Mouse (Mus musculus): ENCODE data around the gene Ugt1a2. TPM values are rescaled to one million over a fixed set of nuclear protein-coding genes. Genes with fewer than 3 reads are reported as not detected.
"Not testable (repeated sequence)": the region's sequence is repeated elsewhere in the genome, so short reads cannot be mapped to it uniquely, and the experiment has no call there.

Gene Ugt1a2
- polyA plus RNA-seq, 1 experiment from 2014 or later: not detected

- no peak overlapping the region for H3K27ac ChIP-seq (replicated peaks)
- H3K27me3 ChIP-seq (ENCODE audit: low read depth, poor library complexity, severe bottlenecking): no peaks in the 10 kb centered on the region
- no peak for DNase-seq (ENCODE audit: low spot score)
- no peaks in the 10 kb centered on the region for H3K36me3 ChIP-seq
- 57% methylated on average over 2 of the region's 2 CpGs for WGBS
- H3K4me1 ChIP-seq: no peaks in the 10 kb centered on the region
- H3K4me3 ChIP-seq: no peak overlapping the region
- peaks cover 21% of the 10 kb centered on the region for H3K9me3 ChIP-seq (replicated peaks)
Observed at GRCm38 (mm10) chr1:88222216-88222615, 21.8 kb downstream of the Ugt1a2 start.

- not testable (repeated sequence) for H3K4me1 ChIP-seq; H3K27me3 ChIP-seq (ENCODE audit: low read depth, poor library complexity, severe bottlenecking); H3K27ac ChIP-seq (replicated peaks); H3K36me3 ChIP-seq; H3K4me3 ChIP-seq
- H3K9me3 ChIP-seq (replicated peaks): peaks cover 29% of the 10 kb centered on the region
- peak; percentile 18 for DNase-seq (ENCODE audit: low spot score)
Observed at GRCm38 (mm10) chr1:88223011-88223515, 22.7 kb downstream of the Ugt1a2 start.

GRCm38 (mm10) chr1:88223591-88223990 is 23.2 kb downstream of the Ugt1a2 start:
- Histone ChIP-seq H3K9me3 (replicated peaks) (peaks cover 34% of the 10 kb centered on the region), H3K36me3 (no peaks in the 10 kb centered on the region), H3K27ac (replicated peaks) (no peak overlapping the region), H3K27me3 (ENCODE audit: low read depth, poor library complexity, severe bottlenecking) (no peaks in the 10 kb centered on the region), H3K4me3 (no peak overlapping the region), H3K4me1 (no peaks in the 10 kb centered on the region)
- DNase-seq (ENCODE audit: low spot score): peak; percentile 17
- WGBS: 62% methylated on average over 1 of the region's 1 CpGs

GRCm38 (mm10) chr1:88224029-88224776 is 23.8 kb downstream of the Ugt1a2 start:
- H3K9me3 ChIP-seq (replicated peaks): peaks cover 40% of the 10 kb centered on the region
- H3K4me3 ChIP-seq: no peak overlapping the region
- DNase-seq (ENCODE audit: low spot score): peak; percentile 16
- WGBS: 68% methylated on average over 2 of the region's 2 CpGs
- no peak overlapping the region for H3K27ac ChIP-seq (replicated peaks)
- no peaks in the 10 kb centered on the region for H3K27me3 ChIP-seq (ENCODE audit: low read depth, poor library complexity, severe bottlenecking)
- no peaks in the 10 kb centered on the region for H3K4me1 ChIP-seq
- no peaks in the 10 kb centered on the region for H3K36me3 ChIP-seq

GRCm38 (mm10) chr1:88225301-88225700 is 24.9 kb downstream of the Ugt1a2 start:
- not testable (repeated sequence) for H3K4me1 ChIP-seq; H3K27me3 ChIP-seq (ENCODE audit: low read depth, poor library complexity, severe bottlenecking); H3K27ac ChIP-seq (replicated peaks); H3K36me3 ChIP-seq; H3K4me3 ChIP-seq
- WGBS: 44% methylated on average over 2 of the region's 2 CpGs
- H3K9me3 ChIP-seq (replicated peaks): peaks cover 51% of the 10 kb centered on the region
- peak; percentile 11 for DNase-seq (ENCODE audit: low spot score)

- Histone ChIP-seq H3K27ac (replicated peaks) (no peak overlapping the region), H3K4me3 (no peak overlapping the region), H3K4me1 (no peaks in the 10 kb centered on the region), H3K27me3 (ENCODE audit: low read depth, poor library complexity, severe bottlenecking) (no peaks in the 10 kb centered on the region), H3K9me3 (replicated peaks) (peaks cover 56% of the 10 kb centered on the region), H3K36me3 (no peaks in the 10 kb centered on the region)
- DNase-seq (ENCODE audit: low spot score): peak; percentile 11
Observed at GRCm38 (mm10) chr1:88225741-88226140, 25.3 kb downstream of the Ugt1a2 start.

GRCm38 (mm10) chr1:88226670-88227379 is 26.4 kb downstream of the Ugt1a2 start, which contains the start of gene Mroh2a:
Gene Mroh2a (plus strand): TSS chr1:88226986.
- Histone ChIP-seq H3K27ac (replicated peaks) (no peak within 1 kb of the TSS), H3K9me3 (replicated peaks) (peaks cover 67% of the 10 kb centered on the region), H3K4me3 (no peak within 1 kb of the TSS), H3K36me3 (no peaks in the 10 kb centered on the region), H3K27me3 (ENCODE audit: low read depth, poor library complexity, severe bottlenecking) (no peaks in the 10 kb centered on the region), H3K4me1 (no peaks in the 10 kb centered on the region)
- 58% methylated on average over 5 of the region's 5 CpGs for WGBS
- peak; percentile 13 for DNase-seq (ENCODE audit: low spot score)

GRCm38 (mm10) chr1:88227482-88227881 is 27.1 kb downstream of the Ugt1a2 start:
- H3K27me3 ChIP-seq (ENCODE audit: low read depth, poor library complexity, severe bottlenecking): no peaks in the 10 kb centered on the region
- no peaks in the 10 kb centered on the region for H3K4me1 ChIP-seq
- no peak overlapping the region for H3K4me3 ChIP-seq
- H3K36me3 ChIP-seq: no peaks in the 10 kb centered on the region
- DNase-seq (ENCODE audit: low spot score): peak; percentile 16
- 60% methylated on average over 2 of the region's 2 CpGs for WGBS
- peaks cover 73% of the 10 kb centered on the region for H3K9me3 ChIP-seq (replicated peaks)
- no peak overlapping the region for H3K27ac ChIP-seq (replicated peaks)

GRCm38 (mm10) chr1:88228121-88228520 is 27.7 kb downstream of the Ugt1a2 start:
- H3K36me3 ChIP-seq: no peaks in the 10 kb centered on the region
- no peak overlapping the region for H3K4me3 ChIP-seq
- DNase-seq (ENCODE audit: low spot score): peak; percentile 24
- no peaks in the 10 kb centered on the region for H3K4me1 ChIP-seq
- no peak overlapping the region for H3K27ac ChIP-seq (replicated peaks)
- 71% methylated on average over 7 of the region's 7 CpGs for WGBS
- peaks cover 80% of the 10 kb centered on the region for H3K9me3 ChIP-seq (replicated peaks)
- no peaks in the 10 kb centered on the region for H3K27me3 ChIP-seq (ENCODE audit: low read depth, poor library complexity, severe bottlenecking)

- Histone ChIP-seq H3K4me1 (no peaks in the 10 kb centered on the region), H3K27me3 (ENCODE audit: low read depth, poor library complexity, severe bottlenecking) (no peaks in the 10 kb centered on the region), H3K36me3 (no peaks in the 10 kb centered on the region), H3K27ac (replicated peaks) (no peak overlapping the region), H3K4me3 (no peak overlapping the region), H3K9me3 (replicated peaks) (peaks cover 94% of the 10 kb centered on the region)
- DNase-seq (ENCODE audit: low spot score): no peak
- WGBS: 79% methylated on average over 3 of the region's 3 CpGs
Observed at GRCm38 (mm10) chr1:88229566-88229965, 29.2 kb downstream of the Ugt1a2 start.

GRCm38 (mm10) chr1:88229986-88230385 is 29.6 kb downstream of the Ugt1a2 start:
- Histone ChIP-seq H3K27me3 (ENCODE audit: low read depth, poor library complexity, severe bottlenecking) (no peaks in the 10 kb centered on the region), H3K4me1 (no peaks in the 10 kb centered on the region), H3K27ac (replicated peaks) (no peak overlapping the region), H3K36me3 (no peaks in the 10 kb centered on the region), H3K9me3 (replicated peaks) (peaks cover 98% of the 10 kb centered on the region), H3K4me3 (no peak overlapping the region)
- DNase-seq (ENCODE audit: low spot score): no peak
- 87% methylated on average over 5 of the region's 5 CpGs for WGBS

GRCm38 (mm10) chr1:88230421-88230820 is 30.0 kb downstream of the Ugt1a2 start:
- no peak for DNase-seq (ENCODE audit: low spot score)

More at GRCm38 (mm10) chr1:88230421-88230820, 30.0 kb downstream of the Ugt1a2 start:
- WGBS: 73% methylated on average over 7 of the region's 7 CpGs
- Histone ChIP-seq H3K9me3 (replicated peaks) (peaks cover 100% of the 10 kb centered on the region), H3K4me3 (no peak overlapping the region), H3K27me3 (ENCODE audit: low read depth, poor library complexity, severe bottlenecking) (no peaks in the 10 kb centered on the region), H3K36me3 (no peaks in the 10 kb centered on the region), H3K4me1 (no peaks in the 10 kb centered on the region), H3K27ac (replicated peaks) (no peak overlapping the region)
